Comparison of ENCODE assay signal across 10 mouse cellular contexts in the genomic region with DNA sequence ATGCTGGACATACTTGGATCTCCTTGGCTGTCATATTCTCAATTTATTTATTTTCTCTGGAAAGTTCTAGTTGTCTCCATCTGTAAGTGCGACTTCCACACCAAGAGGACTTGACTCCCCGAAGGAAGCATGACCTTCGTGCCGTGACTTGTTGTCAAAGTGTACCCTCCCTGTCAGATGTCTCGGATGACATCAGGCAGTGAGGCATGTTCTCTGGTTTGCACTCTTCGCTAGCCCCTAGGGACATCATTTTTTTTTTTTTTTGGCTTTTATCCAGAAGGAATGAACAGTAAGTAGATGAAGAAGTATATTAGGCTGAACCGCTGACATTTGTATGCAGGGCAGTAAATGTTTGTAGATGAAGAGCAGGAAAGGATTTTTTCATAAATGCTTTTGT.
A peak's percentile ranks its signal among the peaks of the same experiment; 100 is the strongest.
DNase-seq lines count a peak whose midpoint lies in the region; ATAC-seq and TF ChIP-seq lines count a peak whose summit lies in the region.
"Had no signal": no experiment of that assay in that cellular context is flagged by ENCODE, and none has a peak within 500 bp of the region (broad histone marks: within the 10 kb centered on the region; RNA-seq: fewer than 3 reads in every experiment).

No protein-coding gene starts in this region.

- DNase-seq in gastrocnemius, adult 2 months = peak; percentile 57
- DNase-seq in gastrocnemius, postnatal 14 days = no peak
- peak; percentile 84 for DNase-seq in embryonic facial prominence, embryonic 14.5 days (ENCODE audit: low spot score)
- peak; percentile 83 for DNase-seq in kidney, postnatal 0 days (ENCODE audit: low spot score)
- DNase-seq in spleen, adult 12 weeks (ENCODE audit: low spot score) = no peak
- no peak for DNase-seq in frontal cortex, postnatal 10 days (ENCODE audit: low spot score in 2 of 2)
- DNase-seq in thymus, postnatal 4 days = no peak
- DNase-seq: forebrain, postnatal 0 days had no signal

- H3K36me3 ChIP-seq in embryonic facial prominence, embryonic 14.5 days (ENCODE audit: control insufficient read depth, insufficient read depth, low read length) = no peaks in the 10 kb centered on the region
- no peaks in the 10 kb centered on the region for H3K36me3 ChIP-seq in kidney, postnatal 0 days (ENCODE audit: insufficient read depth, low read length)
- no peaks in the 10 kb centered on the region for H3K36me3 ChIP-seq in neural tube, embryonic 15.5 days
- H3K36me3 ChIP-seq: liver, embryonic 12.5 days had no signal

- peak overlapping the region; percentile 15 for H3K4me3 ChIP-seq in gastrocnemius, adult 2 months
- H3K4me3 ChIP-seq in embryonic facial prominence, embryonic 14.5 days (ENCODE audit: low read depth, low read length) = no peak overlapping the region
- H3K4me3 ChIP-seq in kidney, postnatal 0 days (replicated peaks; ENCODE audit: low read depth, low read length) = no peak overlapping the region
- no peak overlapping the region for H3K4me3 ChIP-seq in neural tube, embryonic 15.5 days (replicated peaks)
- H3K4me3 ChIP-seq: liver, embryonic 12.5 days had no signal

- 0 out of 2 replicates have a peak overlapping the region, but pooled peaks have one; percentile 1 for H3K4me2 ChIP-seq in embryonic facial prominence, embryonic 14.5 days (ENCODE audit: low read depth, low read length)
- 0 out of 2 replicates have a peak overlapping the region, but pooled peaks have one; percentile 13 for H3K4me2 ChIP-seq in kidney, postnatal 0 days (ENCODE audit: low read length)
- no peak overlapping the region for H3K4me2 ChIP-seq in neural tube, embryonic 15.5 days
- H3K4me2 ChIP-seq: liver, embryonic 12.5 days had no signal

- peaks cover 45% of the 10 kb centered on the region for H3K4me1 ChIP-seq in embryonic facial prominence, embryonic 14.5 days (ENCODE audit: control insufficient read depth, insufficient read depth, low read length)
- peaks cover 35% of the 10 kb centered on the region for H3K4me1 ChIP-seq in kidney, postnatal 0 days (replicated peaks; ENCODE audit: insufficient read depth, low read length)
- peaks cover 21% of the 10 kb centered on the region for H3K4me1 ChIP-seq in neural tube, embryonic 15.5 days
- H3K4me1 ChIP-seq: liver, embryonic 12.5 days had no signal

- H3K27me3 ChIP-seq in embryonic facial prominence, embryonic 14.5 days (replicated peaks; ENCODE audit: control insufficient read depth, insufficient read depth, low read length) = no peaks in the 10 kb centered on the region
- no peaks in the 10 kb centered on the region for H3K27me3 ChIP-seq in kidney, postnatal 0 days (ENCODE audit: insufficient read depth, low read length)
- H3K27me3 ChIP-seq in neural tube, embryonic 15.5 days (replicated peaks) = no peaks in the 10 kb centered on the region; the same call in 1 of the 2 replicates
- H3K27me3 ChIP-seq: liver, embryonic 12.5 days had no signal

- no peak overlapping the region for H3K9ac ChIP-seq in embryonic facial prominence, embryonic 14.5 days (ENCODE audit: low read depth, low read length)
- H3K9ac ChIP-seq in kidney, postnatal 0 days (ENCODE audit: low read depth, low read length) = no peak overlapping the region
- no peak overlapping the region for H3K9ac ChIP-seq in neural tube, embryonic 15.5 days (replicated peaks)
- H3K9ac ChIP-seq: forebrain, postnatal 0 days; liver, embryonic 12.5 days had no signal

- H3K9me3 ChIP-seq in embryonic facial prominence, embryonic 14.5 days (ENCODE audit: control insufficient read depth, low read length) = no peaks in the 10 kb centered on the region
- no peaks in the 10 kb centered on the region for H3K9me3 ChIP-seq in kidney, postnatal 0 days (replicated peaks; ENCODE audit: low read length)
- no peaks in the 10 kb centered on the region for H3K9me3 ChIP-seq in neural tube, embryonic 15.5 days (replicated peaks)
- H3K9me3 ChIP-seq: liver, embryonic 12.5 days had no signal

- H3K27ac ChIP-seq in gastrocnemius, adult 2 months = peak overlapping the region; percentile 67
- H3K27ac ChIP-seq in embryonic facial prominence, embryonic 14.5 days (replicated peaks; ENCODE audit: low read depth, low read length) = peak overlapping the region; percentile 79
- H3K27ac ChIP-seq in kidney, postnatal 0 days = peak overlapping the region; percentile 65
- H3K27ac ChIP-seq in neural tube, embryonic 15.5 days (replicated peaks) = peak overlapping the region; percentile 33; the same call in 1 of the 2 replicates
- H3K27ac ChIP-seq: liver, embryonic 12.5 days had no signal

- WGBS in embryonic facial prominence, embryonic 14.5 days = 20% methylated on average over 7 of the region's 7 CpGs
- WGBS in kidney, postnatal 0 days = 18% methylated on average over 7 of the region's 7 CpGs
- WGBS in neural tube, embryonic 15.5 days = 71% methylated on average over 7 of the region's 7 CpGs

- ATAC-seq in embryonic facial prominence, embryonic 14.5 days (ENCODE audit: low read depth) = no peak
- no peak for ATAC-seq in kidney, postnatal 0 days (replicated peaks; ENCODE audit: low FRiP score, low read depth)
- ATAC-seq in neural tube, embryonic 15.5 days (ENCODE audit: low FRiP score) = no peak
- ATAC-seq: forebrain, postnatal 0 days; liver, embryonic 12.5 days had no signal

- intact Hi-C loops in gastrocnemius, adult 2 months (cut with DNase I) = loop anchor here (5.0 kb wide), 1 partner anchor 66 kb away; no protein-coding TSS in a partner anchor
- intact Hi-C loops in gastrocnemius, postnatal 14 days (cut with DNase I; ENCODE audit: low total_unique reads) = no loop called here

- no peak for TF ChIP-seq CTCF in gastrocnemius, adult 2 months (IDR thresholded peaks at IDR 0.05)
- no peak for TF ChIP-seq CTCF in kidney, postnatal 0 days (IDR thresholded peaks at IDR 0.05; ENCODE audit: low read depth)

Comparison
In these comparisons a context has a peak if more than half of its experiments do, and no peak if none do; other contexts are left out.
1. DNase-seq: peak in gastrocnemius, adult 2 months (single experiment), embryonic facial prominence, embryonic 14.5 days (single experiment) and kidney, postnatal 0 days (single experiment); none in gastrocnemius, postnatal 14 days (single experiment), spleen, adult 12 weeks (single experiment), frontal cortex, postnatal 10 days (0 of 2) and thymus, postnatal 4 days (single experiment).
2. Peak in every context shown above with its lines, with median percentiles within 50 percentile points of each other: H3K27ac ChIP-seq.